Mouse (Mus musculus) megakaryocyte, embryonic 14.5 days (primary cell): ENCODE data around the gene Ilf2.

Experiments used
- FLI1 ChIP-seq: IDR thresholded peaks from 2 replicates; pipeline ENCODE4 v1.6.1; 2012; ENCODE audit warnings: low read length, inconsistent platforms, mixed read lengths
- GATA1 ChIP-seq: IDR thresholded peaks from 3 replicates; pipeline ENCODE4 v1.6.1; 2012; ENCODE audit warnings: mixed read lengths, low read length, inconsistent platforms, borderline replicate concordance

- TF ChIP-seq GATA1 (no peak), FLI1 (no peak)
Observed at GRCm38 (mm10) chr3:90437131-90437530, 38.8 kb upstream of the Ilf2 start.
